Mouse (Mus musculus): ENCODE measurements around the gene Ric3.

The Ric3 gene

DNA sequence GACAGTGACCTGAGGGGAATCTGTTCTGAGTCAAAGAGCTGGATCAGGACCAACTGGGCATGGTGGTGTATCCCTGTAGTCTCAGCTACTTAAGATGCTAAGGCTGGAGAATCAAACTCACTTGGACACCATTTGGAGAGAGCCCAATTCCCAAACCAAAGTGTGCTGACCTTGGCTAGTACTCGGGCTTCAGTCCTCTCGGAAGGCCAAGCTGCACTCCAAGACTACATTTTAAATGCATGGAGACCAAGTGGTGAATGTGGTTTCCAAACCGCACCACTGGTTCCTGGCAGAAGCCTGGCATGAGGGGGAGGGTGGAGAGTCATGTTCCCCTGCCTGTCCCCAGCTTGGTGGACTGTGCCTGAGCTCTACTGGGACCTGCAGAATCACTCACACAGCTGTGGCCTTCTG, 89.2 kb downstream of the Ric3 start:
- DNase-seq, result no peak

DNA sequence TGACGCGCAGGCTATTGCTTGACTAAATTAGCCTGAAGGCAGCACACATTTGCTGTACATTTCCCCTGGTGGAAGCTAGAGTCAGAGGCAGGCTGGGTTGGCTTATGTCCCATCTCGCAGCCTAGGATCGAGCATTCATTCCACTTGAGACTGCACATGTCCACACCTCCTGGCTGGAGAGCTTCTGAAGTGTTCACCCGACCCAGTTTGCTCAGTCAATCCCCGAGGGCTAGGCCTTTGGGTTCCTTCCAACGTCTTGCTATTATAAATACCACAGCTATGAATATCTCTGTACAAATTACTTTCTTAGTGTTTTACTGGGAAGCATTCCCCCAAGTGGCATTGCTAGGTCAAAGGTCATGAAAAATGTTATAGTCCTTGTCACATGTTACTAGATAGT, 89.9 kb downstream of the Ric3 start:
- no peak for DNase-seq

DNA sequence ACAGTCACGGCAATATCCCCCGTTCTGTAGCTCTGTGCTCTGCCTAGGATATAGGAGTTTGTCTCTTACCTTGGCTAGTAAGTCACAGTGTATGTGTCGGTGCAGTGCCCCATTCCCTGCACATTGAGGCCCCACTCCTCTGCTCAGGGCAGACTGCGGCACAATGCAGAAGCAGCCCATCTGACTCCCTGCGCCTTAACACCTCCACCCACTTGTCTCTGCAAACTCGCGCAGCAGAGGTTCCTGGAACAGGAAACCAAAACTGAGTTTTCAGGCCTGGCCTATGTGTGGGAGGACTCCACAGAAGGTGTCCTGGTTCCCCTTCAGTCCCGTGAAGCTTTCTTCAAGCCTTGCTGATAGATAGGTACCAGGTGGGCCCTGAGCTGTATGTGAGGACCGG, 91.9 kb downstream of the Ric3 start:
- no peak for DNase-seq

DNA sequence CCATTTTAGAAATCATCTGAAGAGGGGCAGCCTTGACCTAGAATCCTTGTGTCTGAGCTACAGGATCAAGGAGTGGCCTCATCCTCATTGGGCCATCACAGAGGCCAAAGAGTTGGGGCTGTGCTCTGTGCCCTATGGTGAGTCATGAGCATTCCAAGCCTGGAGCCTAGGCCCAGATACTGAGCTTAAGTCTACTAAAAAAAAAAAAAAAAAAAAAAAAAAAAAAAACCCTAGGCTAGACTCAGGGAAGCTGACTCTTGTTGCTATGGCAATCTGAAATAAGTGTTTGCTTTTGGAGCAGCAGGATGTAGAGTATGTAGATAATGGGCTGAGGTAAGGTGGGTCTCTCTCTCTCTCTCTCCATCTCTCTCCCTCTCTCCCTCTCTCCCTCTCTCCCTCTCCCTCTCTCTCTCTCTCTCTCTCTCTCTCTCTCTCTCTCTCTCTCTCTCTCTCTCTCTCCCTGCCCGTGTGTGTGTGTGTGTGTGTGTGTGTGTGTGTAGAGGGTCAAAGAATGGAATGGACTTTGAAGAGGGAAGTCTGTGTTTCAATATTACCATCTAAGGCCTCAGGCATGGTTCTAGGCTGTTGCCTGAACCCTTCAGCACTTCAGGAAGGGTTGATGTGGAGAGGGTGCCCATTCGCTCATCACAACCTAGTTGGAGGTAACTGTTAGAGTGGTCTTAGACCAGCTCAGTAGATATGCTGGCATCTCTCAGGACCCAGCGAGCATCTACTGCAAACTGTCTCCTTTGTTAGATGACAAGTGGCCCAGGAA, 97.0 kb downstream of the Ric3 start:
- DNase-seq, result no peak

Measured in cerebellum, adult 11-12 months (tissue).